Mouse (Mus musculus): Measurements from ENCODE around the gene Pex10.
"Not testable (repeated sequence)": the region's sequence is repeated elsewhere in the genome, so short reads cannot be mapped to it uniquely, and the experiment has no call there.

The Pex10 gene

DNA sequence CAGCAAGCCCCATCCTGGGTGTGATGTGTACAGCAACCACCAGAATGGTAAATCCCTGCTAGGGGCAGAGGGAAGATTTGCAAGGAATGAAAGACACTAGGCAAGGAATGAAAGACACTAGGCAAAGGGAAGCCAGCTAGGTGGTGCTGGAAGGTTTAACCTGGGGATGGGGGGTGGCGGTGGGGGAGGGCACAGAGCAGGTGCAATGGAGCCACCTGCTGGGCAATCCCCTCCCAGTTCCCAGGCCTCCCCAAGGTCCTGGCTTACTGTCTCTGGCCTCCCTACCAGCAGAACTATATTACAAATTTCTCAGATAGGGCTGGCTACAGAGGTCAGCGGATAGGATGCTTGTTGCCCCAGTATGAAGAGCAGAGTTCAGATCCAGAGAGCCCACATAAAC, 2.3 kb upstream of the Pex10 start:
- no peak for DNase-seq (ENCODE audit: low read depth, low spot score)

DNA sequence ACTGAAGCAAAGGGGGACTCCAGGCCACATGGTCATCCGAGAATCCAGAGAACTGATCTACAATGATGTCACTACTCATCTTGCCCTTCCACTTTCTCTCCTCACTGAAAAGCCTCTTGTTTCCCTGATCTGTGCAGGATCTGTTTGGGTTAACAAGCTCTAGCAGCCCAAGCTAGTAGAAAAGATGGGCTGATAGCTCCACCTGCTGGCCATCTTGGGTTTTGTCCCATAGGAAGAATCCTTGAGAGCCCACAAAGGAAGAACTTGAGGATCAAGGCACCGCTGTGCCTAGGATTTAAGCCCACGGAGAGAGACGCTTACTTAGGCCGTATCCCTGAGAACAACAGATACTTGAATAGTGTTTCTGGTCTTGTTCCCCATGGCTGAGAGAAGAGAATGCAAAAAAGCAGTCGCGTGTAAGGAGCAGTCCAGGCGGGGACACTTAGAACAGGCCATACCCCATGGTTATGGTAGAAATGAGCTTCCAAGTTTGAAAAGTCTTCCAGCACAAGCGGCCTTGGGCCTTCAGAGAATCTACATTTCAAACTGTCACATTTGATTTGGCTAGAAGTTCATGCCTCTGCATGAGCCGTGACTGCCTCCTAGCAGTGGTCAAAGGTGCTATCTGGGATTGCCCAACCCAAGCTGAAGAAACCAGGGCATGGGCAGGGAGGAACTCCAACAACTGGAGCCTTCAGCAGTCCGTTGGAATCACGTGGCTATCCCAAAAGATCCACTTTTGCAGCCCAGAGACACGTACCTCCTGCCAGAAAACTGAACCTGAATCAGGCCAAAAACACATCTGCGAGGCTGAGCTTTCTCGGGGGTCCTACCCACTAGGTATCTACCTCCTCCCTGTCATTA, 614 bp upstream of the Pex10 start:
- DNase-seq (ENCODE audit: low read depth, low spot score): peak; percentile 96

DNA sequence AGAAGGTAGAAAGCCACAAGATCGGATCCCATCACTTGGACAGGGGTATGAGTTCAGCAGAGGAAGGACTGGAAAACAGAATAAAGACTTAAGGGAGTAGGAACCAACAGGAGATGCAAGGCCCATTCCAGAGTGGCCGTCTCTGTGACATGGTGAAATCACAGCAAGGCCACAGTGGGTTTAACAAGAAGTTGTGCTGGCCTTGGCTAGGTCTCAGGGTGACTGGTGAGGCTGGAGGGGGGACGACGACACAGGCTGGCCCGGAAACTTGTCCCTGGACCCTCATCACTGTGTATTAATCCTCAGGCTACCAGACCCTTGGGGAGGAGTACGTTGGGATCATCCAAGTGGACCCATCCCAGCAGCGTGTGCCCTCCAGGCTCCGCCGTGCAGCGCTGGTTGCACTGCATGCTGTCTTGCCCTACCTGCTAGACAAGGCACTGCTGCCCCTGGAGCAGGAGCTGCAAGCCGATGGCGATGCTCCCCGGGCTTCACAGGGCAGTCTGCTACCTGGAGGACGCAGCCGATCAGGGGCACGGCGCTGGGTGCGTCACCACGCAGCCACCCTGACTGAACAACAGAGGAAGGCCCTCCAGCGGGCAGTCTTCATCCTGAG, 1.6 kb downstream of the Pex10 start:
- no peak for DNase-seq (ENCODE audit: low read depth, low spot score)

DNA sequence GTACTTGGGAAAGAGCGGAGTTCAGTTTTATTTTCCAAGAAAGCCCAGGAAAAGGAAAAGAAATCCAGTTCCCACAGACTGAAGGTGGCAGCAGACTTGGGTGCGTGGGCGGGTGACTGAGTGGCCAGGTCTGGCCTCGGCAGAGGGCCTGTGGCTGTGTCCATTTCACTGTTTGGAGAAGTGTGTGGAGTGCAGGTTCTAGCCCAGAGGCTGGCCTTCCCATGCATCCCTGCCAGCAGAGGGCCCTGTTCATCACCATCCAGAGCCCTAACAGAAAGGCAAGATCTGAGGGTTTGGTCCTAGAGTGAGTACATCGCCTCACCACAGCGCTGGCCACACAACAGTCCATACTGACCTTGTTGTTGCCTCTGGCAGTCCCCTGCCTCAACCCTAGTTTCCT, 2.4 kb downstream of the Pex10 start:
- no peak for DNase-seq (ENCODE audit: low read depth, low spot score)

DNA sequence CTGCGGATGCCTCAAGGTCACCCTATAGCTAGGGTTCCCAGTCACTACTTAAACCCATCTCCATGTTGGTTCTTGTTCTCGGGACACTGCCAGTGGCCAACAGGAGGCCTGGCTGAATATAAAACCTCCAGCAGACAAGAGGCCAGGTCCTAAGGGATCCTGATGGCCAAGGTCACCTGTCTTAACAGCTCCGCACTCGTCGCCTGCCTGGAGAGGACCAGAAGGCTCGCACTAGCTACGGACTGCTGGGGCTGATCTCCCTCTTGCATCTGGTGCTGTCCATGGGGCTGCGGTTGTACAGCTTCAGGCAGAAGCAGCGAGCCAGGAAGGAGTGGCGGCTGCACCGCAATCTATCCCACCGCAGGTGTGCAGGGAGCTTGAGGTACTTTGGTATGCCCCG, 3.4 kb downstream of the Pex10 start:
- no peak for DNase-seq (ENCODE audit: low read depth, low spot score)

DNA sequence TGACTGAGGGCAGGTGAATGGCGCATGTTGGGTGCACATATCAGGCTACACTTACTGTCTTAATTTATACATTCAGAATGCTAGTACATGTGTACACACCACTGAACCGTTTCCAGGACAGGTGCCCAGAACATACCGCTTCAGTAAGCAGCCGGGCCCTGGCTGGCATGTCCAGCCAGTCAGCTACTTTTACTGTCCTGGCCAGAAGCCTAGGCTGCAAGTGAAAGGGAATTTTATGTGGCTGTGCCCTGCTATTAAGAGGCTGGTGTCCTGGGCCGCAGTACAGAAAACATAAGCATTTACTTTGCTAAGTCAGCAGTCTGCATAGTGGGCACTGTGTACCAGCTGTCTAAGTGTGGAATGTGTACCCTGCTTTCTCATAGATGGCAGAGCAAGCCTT, 4.1 kb downstream of the Pex10 start:
- DNase-seq (ENCODE audit: low read depth, low spot score): no peak

DNA sequence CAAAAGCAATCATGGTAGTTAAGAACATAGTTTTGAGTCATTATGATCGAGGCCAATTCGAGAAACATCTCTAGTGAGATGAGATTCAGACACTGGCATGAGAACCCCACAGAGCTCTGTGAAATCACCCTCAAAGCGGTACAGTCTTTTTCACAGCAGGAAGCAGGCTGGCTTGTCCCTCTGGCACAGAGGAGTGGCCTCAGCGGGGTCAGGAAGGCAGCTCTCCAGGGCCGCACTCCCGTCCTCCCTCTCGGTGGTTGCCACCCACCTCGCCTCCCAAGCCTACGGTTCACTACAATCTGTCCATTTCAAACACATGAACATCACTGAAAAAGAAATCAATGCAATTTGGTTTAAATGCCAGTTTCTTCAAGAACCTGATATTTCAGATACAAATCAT, 7.6 kb downstream of the Pex10 start:
- no peak for DNase-seq (ENCODE audit: low read depth, low spot score)

DNA sequence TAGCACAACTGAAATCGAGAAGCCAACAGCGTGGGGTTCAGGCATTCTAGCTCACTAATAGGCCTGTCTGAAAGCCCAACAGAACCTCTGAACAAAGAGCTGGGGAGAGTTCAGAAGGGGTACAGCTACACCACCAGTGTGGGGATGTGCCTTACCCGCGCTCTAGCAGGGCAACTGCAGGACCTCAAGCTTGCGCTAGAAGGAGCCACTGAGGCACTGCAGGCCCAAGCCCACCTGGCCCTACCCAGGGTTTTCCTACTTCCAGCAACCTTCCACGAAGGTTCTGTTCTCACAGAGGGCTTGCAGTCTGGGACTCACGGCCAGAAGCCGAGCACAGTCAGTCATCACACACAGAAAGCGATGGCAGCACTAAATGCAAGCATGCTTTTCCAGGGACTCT, 8.3 kb downstream of the Pex10 start:
- DNase-seq (ENCODE audit: low read depth, low spot score): no peak

DNA sequence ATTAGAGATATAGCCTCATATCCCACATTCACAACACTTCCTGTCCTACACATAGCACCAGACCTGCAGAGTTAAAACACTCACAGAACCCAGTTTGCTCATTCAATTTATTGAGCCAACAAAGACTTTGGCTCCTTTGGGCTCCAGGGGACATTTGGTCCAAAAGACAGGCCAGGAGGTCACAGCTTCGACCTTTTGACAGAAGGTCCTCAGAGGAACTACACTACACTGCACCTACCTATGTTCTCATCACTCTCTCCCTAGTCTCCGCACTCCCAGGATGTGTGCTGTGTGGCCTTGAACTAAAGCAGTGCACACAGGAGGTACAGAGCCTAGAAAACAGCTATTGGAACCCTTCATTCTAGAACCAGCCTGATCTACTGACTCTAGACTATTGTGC, 9.0 kb downstream of the Pex10 start:
- no peak for DNase-seq (ENCODE audit: low read depth, low spot score)

DNA sequence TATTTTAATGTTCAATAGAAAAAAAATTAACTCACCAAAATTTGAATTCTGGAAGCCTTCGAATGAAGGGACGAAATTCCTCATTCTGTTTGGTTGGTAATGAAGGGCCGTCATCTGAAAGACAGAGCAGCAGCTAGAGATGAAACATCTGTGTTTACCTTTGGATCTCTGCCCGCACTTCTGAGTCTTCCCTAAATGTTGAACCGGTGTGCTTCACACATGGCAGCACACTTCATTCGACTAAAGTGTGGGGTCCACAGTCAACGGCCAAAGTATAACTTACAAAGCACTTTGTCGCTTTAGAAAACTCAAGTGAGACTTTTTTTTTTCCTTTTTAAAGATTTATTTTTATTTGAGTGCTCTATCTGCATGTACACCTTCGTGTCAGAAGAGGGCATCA, 9.9 kb downstream of the Pex10 start:
- DNase-seq (ENCODE audit: low read depth, low spot score): no peak

DNA sequence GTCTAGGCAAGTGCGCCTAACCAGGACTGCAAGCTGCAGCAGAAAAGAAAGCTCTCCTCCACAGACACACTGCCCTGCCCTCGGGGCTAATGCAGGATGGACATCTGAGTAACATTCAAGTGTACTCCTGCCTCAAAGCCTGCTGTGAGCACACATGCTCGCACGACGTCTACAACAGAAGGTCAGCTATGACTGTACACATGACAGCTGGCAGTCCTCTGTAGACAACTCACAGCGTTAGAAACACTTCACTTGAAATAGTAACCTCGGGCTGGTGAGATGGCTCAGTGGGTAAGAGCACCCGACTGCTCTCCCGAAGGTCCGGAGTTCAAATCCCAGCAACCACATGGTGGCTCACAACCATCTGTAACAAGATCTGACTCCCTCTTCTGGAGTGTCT, 12.0 kb downstream of the Pex10 start:
- not testable (repeated sequence) for DNase-seq (ENCODE audit: low read depth, low spot score)

DNA sequence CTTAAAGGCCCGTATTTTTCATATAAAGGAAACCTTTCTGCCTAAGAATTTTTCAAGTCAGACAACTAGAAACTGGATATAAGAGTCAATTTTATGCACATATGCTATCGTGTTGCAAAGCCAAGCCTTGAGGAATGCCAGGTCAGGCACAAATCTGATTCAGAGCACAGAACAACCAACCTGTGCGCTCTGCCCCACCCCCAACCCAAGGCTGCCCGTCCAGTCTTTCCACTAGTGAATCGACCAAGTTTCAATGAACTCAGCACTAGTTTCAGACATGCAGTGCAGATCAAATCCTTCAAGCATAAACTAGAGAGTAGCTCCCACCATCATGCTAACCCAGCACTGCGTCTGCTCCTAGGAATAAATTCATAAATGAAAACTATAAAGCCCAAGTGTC, 12.8 kb downstream of the Pex10 start:
- no peak for DNase-seq (ENCODE audit: low read depth, low spot score)

DNA sequence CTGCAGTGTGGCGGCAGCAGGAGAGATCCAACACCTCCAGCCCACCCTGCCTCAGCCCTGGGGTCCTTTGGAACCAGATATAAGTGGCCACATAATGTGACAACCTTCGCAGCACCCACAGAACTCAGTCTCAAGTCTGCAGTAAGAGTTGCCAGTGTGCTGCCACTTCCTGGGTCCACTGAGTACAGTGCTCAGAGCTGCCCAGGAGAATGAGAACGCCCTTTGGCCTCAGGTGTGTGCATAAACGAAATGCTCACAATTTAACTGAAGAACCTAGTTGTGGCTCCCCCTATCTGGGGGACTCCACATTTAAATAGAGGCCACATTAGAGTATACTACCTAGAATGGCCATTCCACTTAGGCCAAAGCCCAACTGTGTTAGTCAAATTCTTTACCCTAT, 16.7 kb downstream of the Pex10 start:
- no peak for DNase-seq (ENCODE audit: low read depth, low spot score)

DNA sequence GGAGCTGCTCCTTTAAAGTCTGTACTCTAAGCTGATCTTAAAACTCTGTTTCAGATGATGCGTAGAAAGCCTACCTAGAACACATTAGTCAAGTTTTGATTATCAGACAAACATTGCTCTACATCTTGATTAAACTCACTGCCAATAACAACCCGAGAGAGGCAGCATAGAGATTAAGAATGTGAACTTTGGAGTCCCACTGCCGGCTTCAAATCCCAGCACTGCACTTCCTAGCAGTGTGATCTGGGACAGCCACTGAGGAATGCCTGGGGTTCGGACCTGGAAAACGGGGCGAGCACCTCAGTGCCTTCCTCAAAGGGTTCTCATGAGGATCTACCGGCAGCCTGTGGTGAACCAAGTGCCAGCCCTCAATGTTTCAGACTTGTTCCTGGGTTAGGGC, 17.5 kb downstream of the Pex10 start:
- no peak for DNase-seq (ENCODE audit: low read depth, low spot score)

DNA sequence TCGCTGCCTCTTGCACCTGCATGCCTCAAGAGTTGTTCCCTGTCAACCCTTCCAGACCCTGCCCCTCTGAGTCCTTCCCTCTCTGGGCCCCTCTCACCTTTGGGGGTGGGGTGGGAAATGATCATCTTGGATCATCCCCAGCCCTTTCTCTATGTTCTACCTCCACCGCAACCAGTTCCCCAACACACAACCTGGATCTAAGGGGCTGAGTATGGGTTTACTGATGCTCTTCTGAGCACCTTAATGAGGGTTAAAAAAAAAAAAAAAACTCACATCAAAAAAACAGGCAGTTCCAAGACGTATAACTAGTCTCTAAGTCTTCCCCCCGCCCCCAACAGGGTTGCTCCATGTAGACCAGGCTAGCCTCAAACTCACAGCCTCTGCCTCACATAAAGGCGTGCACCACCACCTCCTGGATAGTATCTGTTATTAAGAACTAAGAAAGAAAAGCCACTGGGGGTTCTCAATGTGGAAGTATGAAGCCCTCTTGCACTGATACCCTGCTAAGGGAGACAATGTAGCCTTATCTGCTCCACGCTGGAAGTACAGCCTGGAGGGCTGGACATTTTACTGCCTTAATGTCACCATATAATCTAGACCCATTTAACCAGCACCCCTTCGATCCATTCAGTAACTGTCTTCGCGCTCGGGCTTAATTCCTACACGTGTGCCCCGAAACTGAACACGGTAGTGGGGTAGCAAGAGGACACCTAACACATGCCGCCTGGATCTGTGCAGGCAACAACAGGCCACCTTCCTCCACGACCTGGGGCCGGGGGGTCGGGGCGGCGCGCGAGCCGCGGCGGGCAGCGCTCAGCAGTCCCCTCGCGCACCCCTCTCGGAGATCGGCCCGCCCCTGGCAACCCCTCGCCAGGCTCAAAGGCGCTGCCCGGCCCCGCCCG, 18.6 kb downstream of the Pex10 start:
- no peak for DNase-seq (ENCODE audit: low read depth, low spot score)

DNA sequence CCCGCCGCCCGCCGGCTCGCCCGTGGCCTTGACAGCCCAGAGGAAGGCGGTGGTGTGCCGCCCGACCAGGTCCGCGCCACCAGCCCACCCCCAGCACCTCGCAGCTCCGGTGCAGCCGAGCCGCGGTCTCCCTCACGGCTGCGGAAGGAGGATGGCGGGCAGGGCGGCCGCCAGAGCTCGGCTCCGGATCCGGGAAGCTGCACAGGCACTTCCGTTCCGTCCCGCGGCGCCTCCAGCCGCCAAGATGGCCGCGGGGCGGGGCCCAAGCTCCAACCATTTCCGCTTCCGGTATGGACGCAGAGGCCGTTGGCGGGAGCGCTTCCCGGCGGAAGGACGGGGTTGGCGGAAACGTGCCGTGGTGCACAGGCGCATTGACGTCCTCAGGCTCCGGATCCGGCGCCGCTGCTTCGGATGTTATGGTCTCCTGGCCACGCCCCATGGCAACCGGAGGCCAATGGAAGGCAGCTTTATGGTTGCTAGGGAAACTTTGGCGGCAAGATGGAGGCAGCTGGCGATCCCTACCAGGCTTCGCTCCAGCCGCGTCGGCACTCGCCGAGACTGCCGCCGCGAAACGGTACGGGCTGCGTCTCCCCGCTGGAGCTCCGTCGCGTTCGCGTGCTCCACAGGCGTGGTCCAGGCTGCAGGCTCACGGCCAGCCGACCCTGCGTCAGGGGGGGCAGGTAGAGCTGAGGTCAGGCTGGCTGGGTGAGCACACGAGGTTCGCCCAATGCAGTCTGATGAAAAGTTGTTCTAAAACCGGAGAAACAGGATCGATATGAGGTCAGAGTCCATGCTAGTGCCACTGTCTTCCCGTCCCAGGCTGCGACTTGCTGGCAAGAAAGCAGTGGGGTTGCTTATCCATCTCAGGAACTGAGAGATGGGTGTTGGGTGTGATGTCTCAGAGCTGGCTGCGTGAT, 19.6 kb downstream of the Pex10 start, which contains the start of the genes Rer1 and Morn1:
Gene Rer1, minus strand, starts transcription at position 275 of the 917 bp plus-strand sequence.
Gene Morn1, plus strand, starts transcription at position 470 of the 917 bp plus-strand sequence.
- DNase-seq (ENCODE audit: low read depth, low spot score): peak; percentile 100

DNA sequence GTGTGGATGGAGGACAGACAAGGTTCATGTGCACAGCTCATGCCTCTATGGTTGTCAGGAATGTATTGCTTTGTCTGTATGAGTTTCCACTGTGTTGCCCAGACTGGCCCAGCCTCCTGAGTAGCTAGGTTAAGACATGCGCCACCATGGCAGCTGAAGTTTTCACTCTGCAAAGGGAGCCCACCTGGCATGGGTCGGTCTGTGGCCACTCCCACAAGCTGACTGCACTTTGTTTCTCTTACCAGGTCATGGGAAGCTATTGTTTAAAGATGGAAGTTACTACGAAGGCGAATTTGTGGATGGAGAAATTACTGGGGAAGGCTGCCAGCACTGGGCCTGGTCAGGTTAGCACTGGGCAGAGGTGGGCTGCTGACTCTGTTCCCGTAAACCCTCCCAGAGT, 22.4 kb downstream of the Pex10 start:
- DNase-seq (ENCODE audit: low read depth, low spot score): no peak

DNA sequence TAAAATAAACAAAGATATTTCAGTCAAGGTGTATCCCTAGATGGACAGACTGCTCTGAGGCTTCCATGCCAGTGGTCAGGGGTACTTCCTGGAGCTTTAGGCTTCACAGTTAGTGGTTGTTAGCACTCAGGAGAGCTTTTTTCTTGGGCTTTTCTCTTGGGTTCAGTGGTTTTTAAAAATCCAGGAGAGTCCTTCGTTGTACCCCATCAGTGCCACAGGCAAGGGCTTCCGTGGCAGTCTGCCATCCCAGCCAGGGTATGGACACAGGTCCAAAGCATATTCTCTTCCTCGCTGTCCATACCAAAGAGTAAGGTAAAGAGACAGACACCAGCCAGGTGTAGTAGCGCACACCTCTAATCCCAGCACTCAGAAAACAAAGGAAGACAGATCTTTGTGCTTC, 23.3 kb downstream of the Pex10 start:
- DNase-seq (ENCODE audit: low read depth, low spot score): no peak

DNA sequence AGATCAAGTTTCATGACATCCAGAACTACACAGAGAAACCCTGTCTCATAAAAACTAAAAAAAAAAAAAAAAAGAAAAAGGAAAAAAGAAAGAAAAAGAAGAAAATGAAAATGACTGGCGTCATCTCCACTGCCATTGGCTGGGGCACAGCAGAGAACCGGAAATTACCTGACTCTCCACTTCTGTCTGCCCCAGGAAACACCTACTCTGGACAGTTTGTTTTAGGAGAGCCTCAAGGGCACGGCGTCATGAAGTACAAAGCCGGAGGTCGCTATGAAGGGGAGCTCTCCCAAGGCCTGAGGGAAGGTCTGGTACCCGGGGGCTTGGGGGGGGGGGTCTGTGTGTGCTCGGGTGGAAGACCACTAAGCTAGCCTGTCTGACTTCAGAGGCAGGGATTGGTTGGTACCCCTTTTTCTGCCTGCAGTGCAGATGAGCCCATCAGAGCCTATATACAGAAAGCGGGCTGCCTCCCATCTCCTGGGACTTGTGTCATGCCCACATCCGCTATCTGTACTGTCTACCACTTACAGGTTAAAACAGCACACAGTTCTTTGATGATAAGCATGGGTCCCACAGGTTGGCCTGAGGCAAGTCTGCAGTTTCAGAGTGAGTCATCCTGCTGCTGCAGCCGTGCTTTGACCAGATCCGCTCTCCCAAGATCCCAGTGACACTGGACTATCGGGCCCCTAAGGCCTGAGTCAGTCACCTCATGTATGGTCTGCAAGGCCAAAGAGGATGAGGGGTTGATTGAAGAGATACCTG, 24.1 kb downstream of the Pex10 start:
- DNase-seq (ENCODE audit: low read depth, low spot score): no peak

DNA sequence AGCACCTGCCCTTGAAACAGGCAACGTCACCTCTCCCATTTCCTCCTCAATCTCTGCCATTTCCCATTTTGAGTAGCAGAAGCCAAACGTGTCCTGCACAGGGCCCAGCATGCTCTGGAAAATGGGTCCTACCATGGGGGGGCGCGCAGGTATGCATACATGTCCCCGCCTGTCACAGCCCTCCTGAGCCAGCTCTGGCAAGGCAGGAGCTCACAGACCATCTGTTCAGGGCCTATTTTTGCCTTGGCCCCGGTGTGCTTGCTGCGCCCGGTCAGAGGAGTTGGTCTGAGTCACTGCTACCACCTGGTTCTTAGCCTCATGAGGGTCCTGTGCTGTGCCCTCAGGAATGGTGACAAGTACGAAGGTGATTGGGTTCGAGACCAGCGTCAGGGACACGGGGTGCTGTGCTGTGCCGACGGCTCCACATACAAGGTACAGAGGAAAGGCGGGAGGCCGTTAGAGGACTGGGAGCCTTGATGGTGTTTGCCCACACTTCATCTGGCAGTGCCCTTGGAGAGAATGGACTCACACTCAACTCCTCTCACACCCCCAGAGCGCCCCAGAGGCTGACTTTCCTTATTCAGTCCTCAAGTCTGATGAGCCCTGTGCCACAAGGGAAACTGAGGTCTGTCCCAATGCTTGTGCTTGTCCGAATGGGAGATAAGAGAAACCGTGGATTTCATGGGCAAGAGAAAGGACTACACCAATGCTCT, 26.1 kb downstream of the Pex10 start:
- no peak for DNase-seq (ENCODE audit: low read depth, low spot score)
